Mouse (Mus musculus): ENCODE results near the gene Mrpl42.
A peak's percentile ranks its signal among the peaks of the same experiment; 100 is the strongest.
"Not testable (repeated sequence)": the region's sequence is repeated elsewhere in the genome, so short reads cannot be mapped to it uniquely, and the experiment has no call there.

The Mrpl42 gene

GRCm38 (mm10) chr10:95501463-95502081 lies at the start of gene Mrpl42:
Gene Mrpl42 (minus strand): TSS chr10:95501940.
- H3K9me3 ChIP-seq (ENCODE audit: low read length), result no peaks in the 10 kb centered on the region
- TF ChIP-seq NANOG (IDR thresholded peaks at IDR 0.05; ENCODE audit: borderline replicate concordance, low read length), result no peak
- TF ChIP-seq CTCF (conservative IDR thresholded peaks at IDR 0.05; ENCODE audit: low read length), result no peak
- no peak for TF ChIP-seq POU5F1 (IDR thresholded peaks at IDR 0.05; ENCODE audit: borderline replicate concordance, low read length)
- H3K36me3 ChIP-seq (ENCODE audit: insufficient read depth, low read length), result peaks cover 30% of the 10 kb centered on the region
- no peaks in the 10 kb centered on the region for H3K27me3 ChIP-seq (ENCODE audit: insufficient read depth, low read length)
- H3K4me3 ChIP-seq (replicated peaks; ENCODE audit: low read length), result peak within 1 kb of the TSS; percentile 95
- H3K4me1 ChIP-seq (replicated peaks; ENCODE audit: low read depth, low read length), result peaks cover 27% of the 10 kb centered on the region

DNA sequence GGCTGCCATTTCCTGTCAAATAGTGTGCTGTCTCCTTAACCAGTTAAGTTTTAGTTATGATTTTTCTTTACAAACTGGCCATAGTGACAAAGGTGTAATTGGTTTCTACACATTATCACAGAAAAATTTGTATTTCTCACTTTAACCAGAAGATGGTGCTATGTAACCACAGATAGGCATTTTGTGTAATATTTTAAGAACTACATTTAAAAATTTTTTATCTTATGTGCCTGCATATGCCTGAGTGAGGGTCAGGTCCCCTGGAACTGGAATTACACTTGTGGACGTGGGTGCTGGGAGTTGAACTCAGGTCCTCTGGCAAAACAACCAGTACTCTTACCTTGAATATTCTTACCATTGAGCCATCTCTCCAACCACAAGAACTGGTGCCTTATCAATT lies 48.8 kb upstream of the Mrpl42 start:
- no peaks in the 10 kb centered on the region for H3K27me3 ChIP-seq (ENCODE audit: insufficient read depth, low read length)
- H3K4me1 ChIP-seq (replicated peaks; ENCODE audit: low read depth, low read length), result peaks cover 69% of the 10 kb centered on the region
- TF ChIP-seq NANOG (IDR thresholded peaks at IDR 0.05; ENCODE audit: borderline replicate concordance, low read length) (no peak), CTCF (conservative IDR thresholded peaks at IDR 0.05; ENCODE audit: low read length) (peak; percentile 16)
- H3K9me3 ChIP-seq (ENCODE audit: low read length), result no peaks in the 10 kb centered on the region
- H3K36me3 ChIP-seq (ENCODE audit: insufficient read depth, low read length), result peaks cover 97% of the 10 kb centered on the region
- no peak overlapping the region for H3K4me3 ChIP-seq (replicated peaks; ENCODE audit: low read length)

DNA sequence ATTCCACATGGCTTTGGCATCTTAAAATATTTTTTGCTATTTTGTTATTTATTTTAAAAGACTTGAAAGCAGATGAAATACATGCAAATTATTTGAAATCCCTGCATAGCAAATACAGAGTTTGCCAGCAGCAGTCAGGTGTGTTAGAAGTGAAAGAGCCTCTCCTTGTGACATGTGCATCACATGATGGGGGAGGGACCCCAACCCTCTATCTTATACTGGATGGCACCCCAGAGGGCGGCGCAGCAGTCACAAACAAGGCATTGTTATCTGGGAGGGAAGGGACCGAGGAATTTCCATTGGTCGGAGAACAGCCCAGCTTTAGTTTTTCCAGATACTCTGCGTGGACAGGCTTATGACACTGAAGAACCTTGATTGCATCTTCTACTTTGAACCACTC lies 47.3 kb upstream of the Mrpl42 start:
- not testable (repeated sequence) for H3K9me3 ChIP-seq (ENCODE audit: low read length); H3K4me3 ChIP-seq (replicated peaks; ENCODE audit: low read length); H3K27me3 ChIP-seq (ENCODE audit: insufficient read depth, low read length)
- peaks cover 70% of the 10 kb centered on the region for H3K4me1 ChIP-seq (replicated peaks; ENCODE audit: low read depth, low read length)
- peaks cover 97% of the 10 kb centered on the region for H3K36me3 ChIP-seq (ENCODE audit: insufficient read depth, low read length)

DNA sequence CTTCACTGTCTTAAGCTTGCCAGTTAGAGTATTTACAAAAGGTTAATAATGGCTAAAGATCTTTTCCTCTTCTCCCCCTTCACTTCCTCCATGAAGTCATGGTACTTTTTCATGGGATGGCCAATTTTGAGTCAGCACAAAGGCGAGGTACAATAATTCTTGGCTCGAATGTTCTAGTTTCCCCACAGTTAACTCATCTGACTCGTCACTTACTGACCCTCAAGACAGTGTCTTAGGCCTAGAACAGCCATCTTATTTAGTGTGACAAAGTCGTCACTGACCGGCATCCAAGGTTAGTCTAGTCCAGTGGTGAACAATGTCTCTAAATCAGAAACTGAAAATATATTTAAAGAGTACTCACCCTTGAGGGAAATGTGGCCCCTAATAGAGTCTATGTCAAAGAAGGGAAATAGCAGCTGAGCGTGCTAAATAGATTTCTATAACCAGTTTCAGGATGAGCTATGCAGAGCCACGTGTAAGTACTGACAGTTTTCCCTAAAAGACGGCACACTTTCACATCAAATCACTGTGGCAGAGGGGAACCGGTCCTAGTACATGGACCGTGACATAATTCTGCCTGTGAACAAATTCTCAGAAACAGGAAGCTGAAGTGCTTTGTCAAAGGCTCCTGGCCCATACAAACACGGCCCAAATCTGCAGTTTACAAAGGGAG lies 46.5 kb upstream of the Mrpl42 start:
- H3K4me3 ChIP-seq (replicated peaks; ENCODE audit: low read length), result no peak overlapping the region
- no peaks in the 10 kb centered on the region for H3K9me3 ChIP-seq (ENCODE audit: low read length)
- no peaks in the 10 kb centered on the region for H3K27me3 ChIP-seq (ENCODE audit: insufficient read depth, low read length)
- H3K36me3 ChIP-seq (ENCODE audit: insufficient read depth, low read length), result peaks cover 96% of the 10 kb centered on the region
- peaks cover 68% of the 10 kb centered on the region for H3K4me1 ChIP-seq (replicated peaks; ENCODE audit: low read depth, low read length)
- no peak for TF ChIP-seq POU5F1 (IDR thresholded peaks at IDR 0.05; ENCODE audit: borderline replicate concordance, low read length)
- TF ChIP-seq CTCF (conservative IDR thresholded peaks at IDR 0.05; ENCODE audit: low read length), result no peak
- TF ChIP-seq NANOG (IDR thresholded peaks at IDR 0.05; ENCODE audit: borderline replicate concordance, low read length), result no peak

GRCm38 (mm10) chr10:95546178-95546577 lies 44.4 kb upstream of the Mrpl42 start:
- Histone ChIP-seq H3K36me3 (ENCODE audit: insufficient read depth, low read length) (peaks cover 92% of the 10 kb centered on the region), H3K27me3 (ENCODE audit: insufficient read depth, low read length) (no peaks in the 10 kb centered on the region), H3K9me3 (ENCODE audit: low read length) (no peaks in the 10 kb centered on the region), H3K4me3 (replicated peaks; ENCODE audit: low read length) (no peak overlapping the region), H3K4me1 (replicated peaks; ENCODE audit: low read depth, low read length) (peaks cover 56% of the 10 kb centered on the region)
- TF ChIP-seq CTCF (conservative IDR thresholded peaks at IDR 0.05; ENCODE audit: low read length), result no peak
- TF ChIP-seq NANOG (IDR thresholded peaks at IDR 0.05; ENCODE audit: borderline replicate concordance, low read length), result no peak
- no peak for TF ChIP-seq POU5F1 (IDR thresholded peaks at IDR 0.05; ENCODE audit: borderline replicate concordance, low read length)

GRCm38 (mm10) chr10:95545051-95545450 lies 43.3 kb upstream of the Mrpl42 start:
- H3K4me1 ChIP-seq (replicated peaks; ENCODE audit: low read depth, low read length), result peaks cover 50% of the 10 kb centered on the region
- no peaks in the 10 kb centered on the region for H3K27me3 ChIP-seq (ENCODE audit: insufficient read depth, low read length)
- TF ChIP-seq NANOG (IDR thresholded peaks at IDR 0.05; ENCODE audit: borderline replicate concordance, low read length) (no peak), CTCF (conservative IDR thresholded peaks at IDR 0.05; ENCODE audit: low read length) (no peak), POU5F1 (IDR thresholded peaks at IDR 0.05; ENCODE audit: borderline replicate concordance, low read length) (no peak)
- H3K36me3 ChIP-seq (ENCODE audit: insufficient read depth, low read length), result peaks cover 88% of the 10 kb centered on the region
- H3K9me3 ChIP-seq (ENCODE audit: low read length), result no peaks in the 10 kb centered on the region
- H3K4me3 ChIP-seq (replicated peaks; ENCODE audit: low read length), result no peak overlapping the region

DNA sequence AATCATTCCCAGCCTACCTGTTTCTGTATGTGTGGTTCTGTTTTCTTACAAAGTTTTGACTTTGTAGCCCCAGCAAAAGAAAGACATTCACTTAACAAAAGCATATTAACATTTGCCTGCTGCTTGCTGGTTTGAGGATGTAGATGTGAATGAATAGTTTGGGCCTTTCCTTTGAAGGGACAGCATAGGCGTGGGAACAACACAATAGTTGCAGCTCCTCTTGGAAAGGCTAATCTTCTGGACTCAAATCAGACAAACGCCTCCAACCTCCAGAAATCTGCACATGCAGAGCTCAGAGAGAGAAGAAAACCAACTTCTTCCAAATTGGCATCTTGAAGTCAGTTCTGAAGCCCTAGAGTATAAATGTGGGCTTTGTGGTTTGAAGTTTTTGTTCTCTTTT lies 42.9 kb upstream of the Mrpl42 start:
- peaks cover 84% of the 10 kb centered on the region for H3K36me3 ChIP-seq (ENCODE audit: insufficient read depth, low read length)
- H3K27me3 ChIP-seq (ENCODE audit: insufficient read depth, low read length), result no peaks in the 10 kb centered on the region
- TF ChIP-seq POU5F1 (IDR thresholded peaks at IDR 0.05; ENCODE audit: borderline replicate concordance, low read length) (no peak), NANOG (IDR thresholded peaks at IDR 0.05; ENCODE audit: borderline replicate concordance, low read length) (no peak), CTCF (conservative IDR thresholded peaks at IDR 0.05; ENCODE audit: low read length) (no peak)
- H3K9me3 ChIP-seq (ENCODE audit: low read length), result no peaks in the 10 kb centered on the region
- no peak overlapping the region for H3K4me3 ChIP-seq (replicated peaks; ENCODE audit: low read length)
- peaks cover 50% of the 10 kb centered on the region for H3K4me1 ChIP-seq (replicated peaks; ENCODE audit: low read depth, low read length)

DNA sequence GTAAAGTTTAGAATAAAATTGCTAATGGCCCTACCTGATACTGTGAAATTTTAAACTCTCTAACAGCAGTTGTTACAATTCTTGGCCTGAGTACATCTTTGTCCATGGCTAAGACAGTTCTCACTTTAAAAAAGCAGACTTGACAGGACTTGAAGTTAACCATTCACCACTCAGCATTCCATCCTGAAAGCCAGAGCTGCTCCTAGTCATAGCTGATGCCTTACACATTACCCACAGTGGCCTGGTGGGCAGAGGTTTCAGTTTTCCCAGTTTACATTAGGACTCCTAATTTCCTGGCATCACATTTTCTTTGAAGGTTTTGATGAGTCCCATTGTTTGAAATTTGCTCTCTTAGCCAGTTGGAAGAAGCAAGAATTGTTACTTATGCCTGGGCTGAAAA lies 42.3 kb upstream of the Mrpl42 start:
- no peaks in the 10 kb centered on the region for H3K9me3 ChIP-seq (ENCODE audit: low read length)
- TF ChIP-seq POU5F1 (IDR thresholded peaks at IDR 0.05; ENCODE audit: borderline replicate concordance, low read length), result no peak
- no peak for TF ChIP-seq NANOG (IDR thresholded peaks at IDR 0.05; ENCODE audit: borderline replicate concordance, low read length)
- peaks cover 78% of the 10 kb centered on the region for H3K36me3 ChIP-seq (ENCODE audit: insufficient read depth, low read length)
- H3K27me3 ChIP-seq (ENCODE audit: insufficient read depth, low read length), result no peaks in the 10 kb centered on the region
- peaks cover 50% of the 10 kb centered on the region for H3K4me1 ChIP-seq (replicated peaks; ENCODE audit: low read depth, low read length)
- H3K4me3 ChIP-seq (replicated peaks; ENCODE audit: low read length), result no peak overlapping the region

GRCm38 (mm10) chr10:95543377-95543776 lies 41.6 kb upstream of the Mrpl42 start:
- Histone ChIP-seq H3K9me3 (ENCODE audit: low read length) (no peaks in the 10 kb centered on the region), H3K4me1 (replicated peaks; ENCODE audit: low read depth, low read length) (peaks cover 54% of the 10 kb centered on the region), H3K36me3 (ENCODE audit: insufficient read depth, low read length) (peaks cover 71% of the 10 kb centered on the region), H3K27me3 (ENCODE audit: insufficient read depth, low read length) (no peaks in the 10 kb centered on the region), H3K4me3 (replicated peaks; ENCODE audit: low read length) (no peak overlapping the region)
- TF ChIP-seq POU5F1 (IDR thresholded peaks at IDR 0.05; ENCODE audit: borderline replicate concordance, low read length) (no peak), NANOG (IDR thresholded peaks at IDR 0.05; ENCODE audit: borderline replicate concordance, low read length) (no peak), CTCF (conservative IDR thresholded peaks at IDR 0.05; ENCODE audit: low read length) (no peak)

All from E14TG2a.4 (cell line).